Mouse (Mus musculus): ENCODE data around the gene Adamts6. TPM values are rescaled to one million over a fixed set of nuclear protein-coding genes. Genes with fewer than 3 reads are reported as not detected.

The Adamts6 gene
- polyA plus RNA-seq, 1 experiment from 2014 or later = 0.96 TPM

- Histone ChIP-seq H3K27ac (replicated peaks) (no peak overlapping the region), H3K4me1 (no peaks in the 10 kb centered on the region), H3K27me3 (replicated peaks) (no peaks in the 10 kb centered on the region), H3K9me3 (replicated peaks) (no peaks in the 10 kb centered on the region), H3K4me2 (no peak overlapping the region), H3K36me3 (no peaks in the 10 kb centered on the region), H3K4me3 (replicated peaks) (no peak overlapping the region), H3K9ac (replicated peaks) (no peak overlapping the region)
- 87% methylated on average over 9 of the region's 9 CpGs for WGBS
- ATAC-seq (ENCODE audit: low FRiP score) = no peak
These were observed 188.8 kb downstream of the Adamts6 start for GRCm38 (mm10) chr13:104476285-104476956.

DNA sequence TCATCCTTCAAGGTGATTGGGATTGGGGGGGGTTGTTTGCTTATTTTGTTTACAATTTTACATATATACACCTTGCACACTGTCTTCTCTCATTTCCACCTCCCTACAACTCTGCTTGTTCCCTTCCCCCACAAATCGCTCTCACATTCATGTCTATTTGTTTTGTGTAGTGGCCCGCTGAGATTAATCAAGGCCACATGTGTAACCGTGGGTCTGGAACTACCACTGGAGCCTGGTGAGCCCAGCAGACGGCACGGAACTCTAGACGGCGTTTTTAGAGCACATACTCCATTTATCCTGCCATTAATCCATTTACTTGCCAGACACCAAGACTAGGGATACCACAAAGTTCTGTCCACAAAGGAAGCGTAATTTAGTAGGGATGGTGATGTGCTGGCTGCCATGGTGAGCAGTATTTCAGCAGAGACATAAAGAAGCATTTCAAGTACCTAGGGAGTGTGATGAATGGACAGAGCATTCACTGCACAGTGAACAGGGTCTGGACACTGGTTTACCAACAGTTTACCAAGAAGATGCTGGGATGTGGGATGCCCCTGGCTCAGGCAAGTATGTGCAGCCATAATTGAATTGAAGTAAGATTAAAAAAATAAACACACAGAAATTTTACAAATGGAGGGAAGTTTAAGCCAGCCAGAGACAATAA lies 194.9 kb downstream of the Adamts6 start:
- Histone ChIP-seq H3K27ac (replicated peaks) (0 out of 2 replicates have a peak overlapping the region, but pooled peaks have one; percentile 5), H3K9me3 (replicated peaks) (no peaks in the 10 kb centered on the region), H3K27me3 (replicated peaks) (no peaks in the 10 kb centered on the region), H3K9ac (replicated peaks) (no peak overlapping the region), H3K4me2 (no peak overlapping the region), H3K4me1 (no peaks in the 10 kb centered on the region), H3K4me3 (replicated peaks) (no peak overlapping the region), H3K36me3 (no peaks in the 10 kb centered on the region)
- no peak; the same call in 1 of the 2 replicates for ATAC-seq (ENCODE audit: low FRiP score)
- WGBS = 45% methylated on average over 8 of the region's 8 CpGs

GRCm38 (mm10) chr13:104483111-104483722 lies 195.6 kb downstream of the Adamts6 start:
- no peak for ATAC-seq (ENCODE audit: low FRiP score)
- 84% methylated on average over 12 of the region's 12 CpGs for WGBS

GRCm38 (mm10) chr13:104491046-104491811 lies 203.6 kb downstream of the Adamts6 start:
- Histone ChIP-seq H3K27me3 (replicated peaks) (no peaks in the 10 kb centered on the region), H3K4me2 (no peak overlapping the region), H3K9ac (replicated peaks) (no peak overlapping the region), H3K27ac (replicated peaks) (no peak overlapping the region), H3K4me1 (no peaks in the 10 kb centered on the region), H3K9me3 (replicated peaks) (no peaks in the 10 kb centered on the region), H3K4me3 (replicated peaks) (no peak overlapping the region), H3K36me3 (no peaks in the 10 kb centered on the region)
- ATAC-seq (ENCODE audit: low FRiP score) = no peak
- WGBS = 61% methylated on average over 4 of the region's 4 CpGs

More at GRCm38 (mm10) chr13:104483111-104483722, 195.6 kb downstream of the Adamts6 start:
- H3K4me3 ChIP-seq (replicated peaks) = no peak overlapping the region
- no peaks in the 10 kb centered on the region for H3K36me3 ChIP-seq
- no peaks in the 10 kb centered on the region for H3K27me3 ChIP-seq (replicated peaks)
- H3K27ac ChIP-seq (replicated peaks) = no peak overlapping the region
- no peak overlapping the region for H3K9ac ChIP-seq (replicated peaks)
- no peaks in the 10 kb centered on the region for H3K9me3 ChIP-seq (replicated peaks)
- H3K4me2 ChIP-seq = no peak overlapping the region
- no peaks in the 10 kb centered on the region for H3K4me1 ChIP-seq

DNA sequence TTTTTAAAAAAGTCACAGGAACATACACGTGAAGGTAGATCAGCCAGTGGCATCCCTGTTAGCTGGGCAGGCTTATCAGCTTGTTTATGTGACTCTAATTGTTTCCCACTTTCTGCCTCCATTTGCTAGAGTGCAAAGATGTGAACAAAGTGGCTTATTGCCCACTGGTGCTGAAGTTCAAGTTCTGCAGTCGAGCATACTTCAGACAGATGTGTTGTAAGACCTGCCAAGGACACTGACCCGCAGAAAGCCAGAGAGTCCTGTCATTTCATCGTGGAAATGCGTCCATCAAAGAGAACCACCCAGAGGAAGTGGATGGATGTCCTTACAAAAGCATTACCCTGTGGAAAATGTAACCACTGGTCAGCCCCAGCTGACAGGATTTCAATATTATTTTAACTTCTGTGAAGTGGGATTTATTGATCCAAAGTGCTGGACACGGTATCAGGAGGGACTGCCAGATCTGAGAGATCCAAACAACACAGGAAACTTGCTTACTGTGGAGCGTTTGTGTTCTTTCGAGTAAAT lies 205.9 kb downstream of the Adamts6 start:
- no peaks in the 10 kb centered on the region for H3K27me3 ChIP-seq (replicated peaks)
- no peaks in the 10 kb centered on the region for H3K9me3 ChIP-seq (replicated peaks)
- 77% methylated on average over 8 of the region's 8 CpGs for WGBS
- H3K4me1 ChIP-seq = no peaks in the 10 kb centered on the region
- no peak overlapping the region for H3K4me3 ChIP-seq (replicated peaks)
- no peak overlapping the region for H3K27ac ChIP-seq (replicated peaks)
- H3K9ac ChIP-seq (replicated peaks) = no peak overlapping the region
- no peak for ATAC-seq (ENCODE audit: low FRiP score)
- no peak overlapping the region for H3K4me2 ChIP-seq
- no peaks in the 10 kb centered on the region for H3K36me3 ChIP-seq

GRCm38 (mm10) chr13:104494200-104494873 lies 206.7 kb downstream of the Adamts6 start:
- H3K9me3 ChIP-seq (replicated peaks) = no peaks in the 10 kb centered on the region
- no peaks in the 10 kb centered on the region for H3K36me3 ChIP-seq
- H3K4me2 ChIP-seq = no peak overlapping the region
- ATAC-seq (ENCODE audit: low FRiP score) = no peak
- WGBS = 78% methylated on average over 8 of the region's 8 CpGs
- no peak overlapping the region for H3K27ac ChIP-seq (replicated peaks)
- no peak overlapping the region for H3K9ac ChIP-seq (replicated peaks)
- H3K4me1 ChIP-seq = no peaks in the 10 kb centered on the region
- no peak overlapping the region for H3K4me3 ChIP-seq (replicated peaks)
- H3K27me3 ChIP-seq (replicated peaks) = no peaks in the 10 kb centered on the region

DNA sequence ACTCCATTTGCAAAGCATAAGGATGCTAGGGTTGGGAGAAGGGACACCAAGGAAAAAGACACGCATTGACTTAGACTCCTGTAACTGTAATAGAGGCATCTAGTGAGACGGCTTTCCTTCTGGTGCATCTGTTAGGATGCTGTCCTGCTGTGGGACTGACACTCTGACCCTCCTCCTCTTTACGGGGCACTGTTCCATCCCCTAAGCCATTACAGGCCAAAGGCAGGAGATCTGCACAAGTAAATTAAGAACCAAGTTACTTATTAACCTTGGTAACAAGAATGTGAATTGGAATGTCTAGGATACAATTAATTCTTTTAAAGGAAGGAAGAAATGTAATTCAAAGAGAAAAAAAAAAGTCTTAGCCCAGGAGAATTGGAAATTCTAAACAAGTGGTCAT lies 210.0 kb downstream of the Adamts6 start:
- Histone ChIP-seq H3K36me3 (no peaks in the 10 kb centered on the region), H3K4me1 (no peaks in the 10 kb centered on the region), H3K4me2 (no peak overlapping the region), H3K27ac (replicated peaks) (no peak overlapping the region), H3K9me3 (replicated peaks) (no peaks in the 10 kb centered on the region), H3K27me3 (replicated peaks) (no peaks in the 10 kb centered on the region), H3K4me3 (replicated peaks) (no peak overlapping the region), H3K9ac (replicated peaks) (no peak overlapping the region)
- ATAC-seq (ENCODE audit: low FRiP score) = no peak
- WGBS = 32% methylated on average over 3 of the region's 3 CpGs

DNA sequence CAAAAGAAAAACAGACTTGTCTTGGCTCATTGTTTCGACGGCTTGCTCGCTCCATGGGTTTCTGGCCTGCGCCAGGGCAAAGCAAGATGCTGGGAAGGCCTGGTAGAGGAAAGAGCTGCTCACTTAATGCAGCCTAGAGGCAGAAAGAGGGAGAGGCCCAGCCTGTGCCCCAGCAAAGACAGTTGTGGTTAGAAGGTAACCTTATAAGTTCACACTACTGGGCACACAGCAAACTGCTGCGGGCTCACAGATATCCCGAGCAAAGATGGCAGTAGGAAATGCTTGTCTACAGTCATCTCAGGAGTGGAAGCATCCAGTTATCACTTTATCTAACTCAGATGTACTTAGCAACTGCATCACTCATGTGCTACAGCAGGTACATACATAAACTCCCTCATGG lies 211.0 kb downstream of the Adamts6 start:
- H3K9ac ChIP-seq (replicated peaks) = no peak overlapping the region
- H3K9me3 ChIP-seq (replicated peaks) = no peaks in the 10 kb centered on the region
- H3K27ac ChIP-seq (replicated peaks) = no peak overlapping the region
- 97% methylated on average over 6 of the region's 6 CpGs for WGBS
- no peaks in the 10 kb centered on the region for H3K36me3 ChIP-seq
- H3K4me1 ChIP-seq = no peaks in the 10 kb centered on the region
- ATAC-seq (ENCODE audit: low FRiP score) = no peak
- H3K27me3 ChIP-seq (replicated peaks) = no peaks in the 10 kb centered on the region
- no peak overlapping the region for H3K4me3 ChIP-seq (replicated peaks)
- H3K4me2 ChIP-seq = no peak overlapping the region

DNA sequence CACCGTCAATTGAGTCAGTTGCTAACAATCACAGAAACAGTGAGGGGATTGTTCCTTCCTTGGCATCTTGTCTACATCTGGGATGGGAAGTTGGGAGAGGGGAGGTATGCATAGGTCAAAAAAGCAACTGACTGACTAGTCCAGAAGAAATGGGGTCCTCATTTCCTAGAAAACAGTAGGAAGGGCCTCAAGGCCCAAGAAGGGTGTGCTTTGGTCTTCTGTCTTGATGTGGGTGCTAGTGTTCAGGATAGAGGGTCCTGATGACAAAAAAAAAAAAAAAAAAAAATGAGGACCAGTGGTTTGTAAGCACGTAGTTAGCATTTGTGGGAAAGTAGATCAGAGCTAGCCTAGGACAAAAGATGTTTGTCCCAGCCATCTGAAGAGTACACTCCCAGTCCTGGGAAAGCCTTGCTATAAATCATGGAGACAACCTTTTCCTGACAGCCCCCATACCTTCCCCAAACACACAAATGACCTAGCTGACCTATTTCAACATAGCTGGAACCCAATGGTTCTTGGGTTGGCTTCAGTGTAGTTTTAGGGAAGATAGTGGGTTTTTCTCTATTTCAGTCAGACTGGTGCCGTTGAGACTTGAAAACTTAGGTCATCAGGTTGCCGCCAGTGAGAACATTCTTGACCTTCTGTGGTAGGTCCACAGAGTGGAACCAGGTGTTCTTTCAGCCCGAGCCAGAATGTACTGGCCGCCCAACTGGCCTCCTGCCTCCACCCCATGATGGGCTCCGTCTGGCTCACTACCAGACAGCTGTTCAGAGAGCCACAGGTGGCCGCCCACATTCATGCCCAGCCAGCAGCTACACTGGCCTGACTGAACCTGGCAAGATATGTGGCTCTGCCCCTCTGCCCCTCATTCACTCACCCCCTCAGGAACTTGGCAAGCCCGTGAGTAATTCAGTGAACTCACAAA lies 211.7 kb downstream of the Adamts6 start:
- ATAC-seq (ENCODE audit: low FRiP score) = no peak
- Histone ChIP-seq H3K4me2 (no peak overlapping the region), H3K27ac (replicated peaks) (no peak overlapping the region), H3K36me3 (no peaks in the 10 kb centered on the region), H3K9ac (replicated peaks) (no peak overlapping the region), H3K9me3 (replicated peaks) (no peaks in the 10 kb centered on the region), H3K4me3 (replicated peaks) (no peak overlapping the region), H3K4me1 (no peaks in the 10 kb centered on the region), H3K27me3 (replicated peaks) (no peaks in the 10 kb centered on the region)
- WGBS = 71% methylated on average over 9 of the region's 9 CpGs

- no peaks in the 10 kb centered on the region for H3K36me3 ChIP-seq
- no peaks in the 10 kb centered on the region for H3K4me1 ChIP-seq
- no peak overlapping the region for H3K27ac ChIP-seq (replicated peaks)
- H3K9ac ChIP-seq (replicated peaks) = no peak overlapping the region
- H3K9me3 ChIP-seq (replicated peaks) = no peaks in the 10 kb centered on the region
- H3K4me3 ChIP-seq (replicated peaks) = no peak overlapping the region
- no peak overlapping the region for H3K4me2 ChIP-seq
- no peaks in the 10 kb centered on the region for H3K27me3 ChIP-seq (replicated peaks)
- WGBS = 96% methylated on average over 7 of the region's 7 CpGs
- no peak for ATAC-seq (ENCODE audit: low FRiP score)
These were observed 214.8 kb downstream of the Adamts6 start for GRCm38 (mm10) chr13:104502406-104502805.

All from neural tube, embryonic 15.5 days (tissue).